Mouse (Mus musculus) neutrophil, adult 5-6 weeks (primary cell): ENCODE data around the gene Gm20219. TPM values are rescaled to one million over a fixed set of nuclear protein-coding genes. Genes with fewer than 3 reads are reported as not detected.

ENCODE experiments used
- total RNA-seq: library from RNA; stranded (forward); fragments of 200-1000 nt; gene quantifications from 2 replicates; pipeline ENCODE4 v1.2.3, GENCODE M21; 2017

Gm20219 gene
- total RNA-seq, 1 experiment from 2014 or later = 3.3 TPM

Other genes with a start within 250 kb of the Gm20219 start
- gene Kdm4b, start 228.3 kb downstream of the Gm20219 start, total RNA-seq = 27.2 and 29.6 TPM in 2 replicates
- 6.4 and 6.8 TPM in 2 replicates for gene Ptprs, start 77.9 kb downstream of the Gm20219 start, total RNA-seq
- gene Znrf4, start 42.0 kb downstream of the Gm20219 start, total RNA-seq = not detected in 2 replicates
- 329 and 358 TPM in 2 replicates for gene Safb2, start 30.2 kb upstream of the Gm20219 start, total RNA-seq
- gene Safb, start 30.4 kb upstream of the Gm20219 start, total RNA-seq = 243 and 262 TPM in 2 replicates
- gene 2410015M20Rik, start 55.4 kb upstream of the Gm20219 start, total RNA-seq = 33.3 and 62.5 TPM in 2 replicates
- gene Rpl36, start 59.0 kb upstream of the Gm20219 start, total RNA-seq = 894 and 902 TPM in 2 replicates
- 32.6 and 32.9 TPM in 2 replicates for gene Lonp1, start 72.5 kb upstream of the Gm20219 start, total RNA-seq
- not detected in 2 replicates for gene Catsperd, start 73.8 kb upstream of the Gm20219 start, total RNA-seq
- 64.5 and 65.3 TPM in 2 replicates for gene Ranbp3, start 118.9 kb upstream of the Gm20219 start, total RNA-seq
- 31.2 and 33.6 TPM in 2 replicates for gene Ndufa11, start 163.4 kb upstream of the Gm20219 start, total RNA-seq
- 10.7 and 10.8 TPM in 2 replicates for gene Vmac, start 163.6 kb upstream of the Gm20219 start, total RNA-seq
- gene Nrtn, start 203.1 kb upstream of the Gm20219 start, total RNA-seq = not detected in 2 replicates
- gene Dus3l, start 210.4 kb upstream of the Gm20219 start, total RNA-seq = 25.9 and 27.0 TPM in 2 replicates
- gene Prr22, start 215.9 kb upstream of the Gm20219 start, total RNA-seq = 0.25 and 0.58 TPM in 2 replicates